Mouse (Mus musculus): ENCODE measurements around the gene Odf2.

Gene Odf2

DNA sequence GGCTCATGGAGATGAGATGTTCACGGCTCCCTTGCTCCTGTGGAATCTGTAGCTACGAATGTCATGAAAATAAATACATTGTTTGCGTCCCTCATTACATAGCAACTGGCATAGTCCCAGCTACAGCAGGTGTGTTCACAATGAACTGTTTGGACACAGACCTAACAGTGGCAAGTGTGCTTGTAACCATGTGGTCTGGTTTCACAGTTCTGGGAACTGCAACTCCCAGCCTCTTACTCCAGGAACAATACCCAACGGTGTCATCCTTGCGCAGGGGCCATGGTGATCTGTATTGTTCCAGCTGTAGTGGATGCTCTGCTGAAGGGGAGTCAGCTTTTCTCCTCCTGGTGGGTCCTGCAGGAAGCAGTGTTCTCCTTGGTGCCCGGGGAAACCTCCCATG, 42.2 kb downstream of the Odf2 start:
- DNase-seq (ENCODE audit: low spot score in 2 of 2), result no peak

DNA sequence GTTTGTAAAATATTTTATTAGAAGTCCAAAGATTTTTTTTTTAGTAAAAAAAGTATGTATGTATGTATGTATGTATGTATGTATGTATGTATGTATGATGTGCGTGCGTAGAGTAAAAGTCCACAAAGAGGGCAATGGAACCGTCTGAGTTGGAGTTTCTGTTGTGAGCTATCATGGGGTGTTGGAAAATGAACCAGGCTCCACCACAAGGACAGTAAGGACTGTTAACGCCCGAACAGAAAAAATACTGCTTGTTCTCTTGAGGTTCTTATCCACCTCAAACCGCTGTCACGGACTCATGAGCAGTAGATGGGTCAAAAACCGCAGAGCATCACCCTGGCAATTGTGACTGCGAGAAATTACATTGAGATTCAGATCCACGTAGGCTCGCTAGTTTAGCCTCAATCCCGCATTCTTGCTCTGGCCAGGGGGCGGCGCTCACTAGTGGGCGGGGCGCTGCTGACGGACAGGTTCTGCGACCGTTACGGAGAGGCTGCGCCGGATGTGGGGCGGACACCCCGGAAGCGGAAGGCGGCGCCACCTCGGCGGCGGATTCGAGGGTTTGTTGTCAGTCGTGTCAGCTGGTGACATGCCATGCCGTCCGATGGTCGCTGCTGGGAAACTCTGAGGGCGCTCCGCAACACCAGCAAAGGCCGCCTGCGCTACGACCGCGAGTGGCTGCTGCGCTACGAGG, 46.0 kb downstream of the Odf2 start, which contains the start of gene Gle1:
Gene Gle1, plus strand, starts transcription at position 521 of the 694 bp plus-strand sequence.
- DNase-seq (ENCODE audit: low spot score in 2 of 2), result peak; percentile 92 to 95

DNA sequence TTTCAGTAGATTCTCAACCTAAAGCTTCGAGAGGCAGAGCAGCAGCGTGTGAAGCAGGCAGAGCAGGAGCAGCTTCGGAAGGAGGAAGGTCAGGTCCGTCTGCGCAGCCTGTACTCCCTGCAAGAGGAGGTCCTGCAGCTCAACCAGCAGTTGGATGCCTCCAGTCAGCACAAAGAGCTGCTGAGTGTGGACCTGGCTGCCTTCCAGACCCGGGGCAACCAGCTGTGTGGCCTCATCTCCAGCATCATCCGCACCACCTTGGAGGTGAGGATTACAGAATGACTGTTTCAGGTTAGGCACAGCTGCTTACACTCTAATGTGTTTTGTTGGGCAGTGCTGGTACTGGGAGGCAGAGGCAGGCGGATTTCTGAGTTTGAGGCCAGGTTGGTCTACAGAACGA, 51.1 kb downstream of the Odf2 start:
- DNase-seq (ENCODE audit: low spot score in 2 of 2), result no peak

DNA sequence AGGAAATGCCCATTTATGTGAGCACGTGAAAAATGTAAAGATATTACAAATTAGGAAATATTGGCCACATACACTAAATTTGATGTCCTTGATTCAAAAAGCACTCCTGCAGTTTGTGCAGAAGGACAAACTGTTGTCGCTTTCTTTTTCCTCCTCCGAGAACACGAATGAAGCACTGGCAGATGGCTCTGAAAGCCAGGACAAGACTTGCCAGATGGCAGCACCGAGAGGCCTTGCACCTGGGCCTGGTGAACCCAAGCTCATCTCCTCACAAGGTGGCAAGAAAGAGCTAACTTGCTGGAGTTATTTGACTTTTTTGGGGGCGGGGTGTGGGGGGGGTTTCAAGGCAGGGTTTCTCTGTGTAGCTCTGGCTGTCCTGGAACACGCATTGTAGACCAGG, 51.8 kb downstream of the Odf2 start:
- no peak for DNase-seq (ENCODE audit: low spot score in 2 of 2)

DNA sequence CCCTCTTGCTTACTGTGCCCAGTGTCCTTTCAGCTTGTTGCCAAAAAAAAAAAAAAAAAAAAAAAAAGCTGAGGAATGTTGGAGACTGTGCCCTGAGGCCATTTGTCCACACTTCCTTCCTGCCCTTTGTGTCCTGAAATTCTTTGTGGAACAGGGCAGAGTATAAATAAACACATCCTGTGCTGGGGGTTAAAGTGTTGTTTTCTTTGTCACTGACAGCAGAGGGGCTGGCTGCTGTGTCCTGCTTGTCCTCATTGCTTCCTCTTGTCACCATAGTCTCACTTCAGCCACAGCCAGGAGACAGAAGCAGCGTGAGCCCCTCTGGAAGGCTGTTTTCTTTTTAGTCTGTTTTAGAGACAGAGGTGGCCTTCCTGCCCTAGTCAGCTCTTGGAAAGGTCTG, 55.7 kb downstream of the Odf2 start:
- DNase-seq (ENCODE audit: low spot score in 2 of 2), result peak; percentile 43 to 76

DNA sequence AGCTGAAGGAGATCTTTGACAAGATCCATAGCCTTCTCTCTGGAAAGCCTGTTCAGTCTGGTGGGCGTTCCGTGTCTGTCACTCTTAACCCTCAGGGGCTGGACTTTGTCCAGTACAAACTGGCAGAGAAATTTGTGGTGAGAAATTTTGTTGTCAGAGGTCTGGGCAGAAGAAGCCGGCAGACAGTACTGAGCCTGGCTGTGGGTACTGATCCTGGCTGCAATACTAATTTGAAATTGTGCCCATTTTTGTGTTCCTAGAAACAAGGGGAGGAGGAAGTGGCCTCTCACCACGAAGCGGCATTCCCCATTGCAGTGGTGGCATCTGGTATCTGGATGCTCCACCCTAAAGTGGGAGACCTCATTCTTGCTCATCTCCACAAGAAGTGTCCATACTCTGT, 59.9 kb downstream of the Odf2 start:
- DNase-seq (ENCODE audit: low spot score in 2 of 2), result no peak

DNA sequence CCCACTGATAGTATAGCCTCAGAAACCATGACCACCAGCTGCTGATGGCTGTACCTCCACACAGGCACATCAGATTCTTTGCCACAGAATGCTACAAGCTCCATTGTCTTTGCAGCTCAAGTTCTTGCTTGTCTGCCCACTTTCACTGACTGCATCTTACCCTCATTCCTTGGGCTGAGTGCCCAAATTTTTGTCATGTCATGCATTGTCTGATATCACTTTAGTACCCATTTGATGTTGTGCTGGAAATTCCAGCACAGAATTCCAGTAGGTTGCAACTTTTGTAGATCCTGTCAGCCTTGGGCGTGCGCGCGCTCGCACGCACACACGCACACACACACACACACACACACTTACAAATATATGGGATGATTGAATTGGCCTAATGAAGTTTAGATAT, 72.2 kb downstream of the Odf2 start:
- DNase-seq (ENCODE audit: low spot score in 2 of 2), result no peak

DNA sequence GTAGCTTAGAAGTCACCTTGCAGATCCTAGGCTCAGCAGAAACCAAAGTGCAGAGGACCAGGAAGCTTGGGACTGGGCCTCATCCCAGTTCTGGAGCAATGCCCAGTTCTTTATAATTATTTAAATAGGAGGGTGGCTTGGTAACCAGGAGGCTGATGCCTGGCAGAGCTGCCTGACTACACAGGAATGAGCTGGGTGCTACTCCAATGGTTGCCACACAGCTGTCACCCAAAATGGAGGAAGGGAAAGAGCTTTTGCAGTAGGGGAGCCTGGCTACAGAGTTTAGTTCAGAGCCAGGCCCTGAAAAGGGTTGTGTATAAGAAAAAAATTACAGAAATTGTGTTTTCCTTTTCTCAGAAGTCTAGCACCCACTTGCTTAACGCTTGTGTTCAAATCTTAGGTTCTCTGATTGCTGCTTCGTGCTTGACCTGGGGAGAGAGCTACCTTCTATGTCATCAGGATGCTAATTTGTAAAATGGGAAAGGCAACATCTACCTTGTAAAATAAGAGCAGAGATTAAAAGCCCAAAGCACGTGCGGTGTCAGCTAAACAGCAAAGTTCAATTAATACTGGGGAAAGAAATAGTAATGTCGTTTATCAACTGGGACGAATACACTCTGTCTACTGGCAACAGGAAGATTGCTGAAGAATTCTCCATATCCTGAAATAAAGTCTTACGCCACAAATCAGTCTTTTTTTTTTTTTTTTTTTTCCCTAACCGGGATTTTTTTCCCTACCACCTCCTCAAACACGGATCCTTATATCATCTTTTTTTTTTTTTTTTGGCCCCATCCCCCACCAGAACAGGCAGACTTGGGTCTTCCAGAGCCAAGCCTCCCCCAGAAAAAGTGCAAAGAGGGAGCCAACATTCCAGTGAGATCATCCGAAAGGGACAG, 75.6 kb downstream of the Odf2 start:
- peak; percentile 55 to 57 for DNase-seq (ENCODE audit: low spot score in 2 of 2)

DNA sequence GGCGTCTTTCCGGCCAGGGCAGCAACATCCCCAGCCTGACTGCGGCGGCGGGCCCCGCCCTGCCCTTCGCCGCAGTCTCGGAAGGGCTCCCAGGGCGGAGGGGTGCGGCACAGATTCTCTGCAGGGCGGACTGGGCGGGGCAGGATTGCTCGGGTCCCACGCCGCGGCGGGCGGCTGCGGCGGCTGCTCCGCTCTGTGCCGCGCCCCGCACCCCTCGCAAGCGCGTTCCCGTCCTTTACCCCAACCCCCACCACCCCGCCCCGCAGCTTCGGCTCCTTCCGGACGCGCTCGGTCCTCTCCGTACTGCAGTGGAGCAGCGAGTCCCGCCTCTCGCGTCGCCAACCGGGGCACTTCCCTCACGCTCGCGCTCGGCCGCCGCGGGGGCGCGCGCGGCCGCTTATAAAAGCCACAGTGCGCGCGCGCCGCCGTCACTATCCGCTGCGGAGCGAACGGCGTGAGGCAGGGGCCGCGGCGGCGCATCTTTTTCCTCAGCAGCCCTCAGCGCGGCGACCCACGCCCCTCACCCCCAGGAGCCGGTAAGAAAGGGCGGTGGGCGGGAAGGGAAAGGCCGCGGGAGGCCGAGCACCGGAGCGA, 76.3 kb downstream of the Odf2 start, which contains the start of gene Sptan1:
Gene Sptan1, plus strand, starts transcription at position 311 of the 594 bp plus-strand sequence.
- DNase-seq (ENCODE audit: low spot score in 2 of 2), result peak; percentile 95 to 96

DNA sequence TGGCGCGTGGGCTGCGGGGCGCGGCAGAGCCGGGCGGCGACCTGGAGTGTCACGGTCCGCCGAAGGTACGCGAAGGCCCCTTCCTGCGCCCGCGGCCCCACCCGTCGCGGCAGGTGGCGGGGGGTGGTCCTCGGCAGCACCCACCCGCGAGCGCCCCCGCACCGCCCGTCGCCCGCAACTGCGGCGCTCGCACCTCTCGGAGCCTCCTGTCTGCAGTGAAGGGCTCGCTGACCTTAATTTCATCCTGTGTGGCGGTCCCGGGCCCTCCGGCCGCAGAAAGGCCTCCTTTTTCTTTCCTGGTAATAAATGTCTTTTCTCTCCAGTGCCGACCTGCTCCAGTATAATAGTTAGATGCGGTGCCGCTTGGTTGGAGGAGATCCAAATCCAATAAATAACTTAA, 76.9 kb downstream of the Odf2 start:
- no peak for DNase-seq (ENCODE audit: low spot score in 2 of 2)

DNA sequence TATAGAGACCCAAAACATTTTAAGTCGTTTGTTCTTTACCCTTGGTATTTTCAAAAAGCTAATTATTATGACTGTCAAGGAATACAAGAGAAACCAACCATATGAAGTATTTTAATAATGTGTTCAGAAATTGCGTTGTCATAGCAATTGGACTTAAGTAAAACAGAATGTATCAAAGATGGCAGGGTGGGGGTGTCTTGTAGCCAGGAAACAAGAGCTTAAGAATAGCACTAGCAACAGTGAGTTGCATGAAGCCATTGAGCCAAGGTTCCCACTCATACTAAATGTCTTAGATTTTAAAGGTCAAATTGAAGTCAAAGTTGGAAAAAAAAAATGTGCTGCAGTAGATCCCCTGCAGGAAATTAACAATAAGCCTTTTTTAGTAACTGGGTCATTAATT, 77.8 kb downstream of the Odf2 start:
- no peak for DNase-seq (ENCODE audit: low spot score in 2 of 2)

DNA sequence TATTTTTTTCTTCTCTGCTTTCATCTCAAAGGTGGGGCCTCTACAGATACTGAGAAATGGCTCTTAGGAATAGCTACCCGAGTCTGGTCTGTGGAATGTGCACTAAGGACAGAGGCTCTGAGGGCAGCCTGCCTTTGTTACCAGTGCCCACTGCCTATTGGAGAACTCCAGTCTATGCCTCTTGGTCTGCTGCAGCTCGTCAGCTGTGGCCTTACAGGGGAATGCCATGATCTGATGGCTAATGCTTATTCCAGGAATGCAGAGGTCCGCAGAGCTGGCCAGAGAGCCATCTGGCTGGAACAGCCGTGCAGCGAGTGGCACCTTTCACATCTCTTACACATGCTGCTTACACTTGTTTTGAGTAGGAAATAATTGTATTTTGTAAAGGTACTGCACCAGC, 78.7 kb downstream of the Odf2 start:
- DNase-seq (ENCODE audit: low spot score in 2 of 2), result no peak

DNA sequence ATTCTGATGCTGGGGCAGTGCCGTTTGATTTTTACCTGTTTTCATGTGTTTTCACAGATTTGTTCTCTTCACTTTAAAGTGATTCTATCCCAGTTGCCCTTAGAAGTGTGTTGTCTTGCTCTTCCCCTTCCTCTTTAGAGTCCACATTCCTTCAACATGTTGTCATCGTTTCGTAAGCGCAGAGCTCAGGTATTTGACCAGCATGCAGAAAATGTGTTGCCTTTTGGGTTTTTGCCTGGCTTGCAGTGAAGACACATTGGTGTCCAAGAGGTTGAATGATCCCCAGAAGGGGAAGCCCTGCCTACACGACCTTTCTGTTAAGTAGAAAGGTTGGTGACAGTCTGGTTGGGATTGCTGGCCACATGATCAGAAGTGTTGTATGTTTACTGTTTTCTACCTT, 79.6 kb downstream of the Odf2 start:
- DNase-seq (ENCODE audit: low spot score in 2 of 2), result no peak

DNA sequence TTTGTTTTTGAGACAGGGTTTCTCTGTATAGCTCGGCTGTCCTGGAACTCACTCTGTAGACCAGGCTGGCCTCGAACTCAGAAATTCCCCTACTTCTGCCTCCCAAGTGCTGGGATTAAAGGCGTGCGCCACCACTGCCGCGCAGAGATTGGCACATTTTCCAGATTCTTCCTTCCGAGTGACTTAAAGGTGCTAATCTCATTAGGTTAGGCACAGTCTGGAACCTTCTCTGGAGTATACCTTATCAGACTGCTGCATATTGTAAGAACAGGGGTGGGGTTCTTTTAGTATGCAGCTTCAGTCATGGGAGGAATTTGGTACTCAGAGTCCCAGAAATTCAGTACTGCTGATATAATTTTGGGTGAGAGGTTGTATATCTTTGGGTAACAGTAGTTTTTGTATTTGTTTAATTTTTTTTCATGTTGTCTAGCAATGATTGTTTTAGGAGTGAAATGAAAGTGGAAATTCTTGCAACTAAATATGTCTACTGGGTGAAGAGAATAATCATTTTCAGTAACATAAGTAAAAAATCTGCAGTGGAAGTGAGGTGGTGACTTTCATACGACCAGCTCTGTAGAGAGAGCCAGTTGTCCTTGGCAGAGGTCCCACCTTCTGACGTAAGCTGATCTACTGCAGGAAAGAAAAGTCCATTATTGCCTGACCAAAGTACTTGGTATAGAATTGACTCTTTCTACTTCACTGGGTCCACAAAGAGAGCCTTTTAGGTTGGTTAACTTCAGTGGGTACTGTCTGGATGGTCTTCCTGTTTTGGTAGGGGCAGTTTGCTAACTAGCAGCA, 83.0 kb downstream of the Odf2 start:
- DNase-seq (ENCODE audit: low spot score in 2 of 2), result peak; percentile 65 to 83

DNA sequence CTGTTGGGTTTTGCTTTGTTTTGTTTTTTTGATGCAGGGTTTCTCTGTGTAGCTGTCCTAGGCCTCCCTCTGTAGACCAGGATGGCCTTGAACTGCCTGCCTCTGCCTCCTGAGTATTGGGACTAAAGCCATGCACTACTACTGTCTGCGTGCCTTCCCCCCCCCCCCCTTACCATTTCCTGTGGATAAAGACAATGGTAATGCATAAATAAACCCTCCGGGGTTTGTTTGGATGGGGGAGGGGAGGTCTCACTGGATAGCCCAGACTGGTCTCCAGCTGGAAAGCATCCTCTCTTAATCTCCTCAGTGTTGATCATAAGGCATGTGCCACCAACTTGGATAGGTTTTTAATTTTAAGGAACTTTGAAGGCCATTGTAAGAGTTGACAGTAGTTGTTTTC, 84.5 kb downstream of the Odf2 start:
- DNase-seq (ENCODE audit: low spot score in 2 of 2), result no peak

DNA sequence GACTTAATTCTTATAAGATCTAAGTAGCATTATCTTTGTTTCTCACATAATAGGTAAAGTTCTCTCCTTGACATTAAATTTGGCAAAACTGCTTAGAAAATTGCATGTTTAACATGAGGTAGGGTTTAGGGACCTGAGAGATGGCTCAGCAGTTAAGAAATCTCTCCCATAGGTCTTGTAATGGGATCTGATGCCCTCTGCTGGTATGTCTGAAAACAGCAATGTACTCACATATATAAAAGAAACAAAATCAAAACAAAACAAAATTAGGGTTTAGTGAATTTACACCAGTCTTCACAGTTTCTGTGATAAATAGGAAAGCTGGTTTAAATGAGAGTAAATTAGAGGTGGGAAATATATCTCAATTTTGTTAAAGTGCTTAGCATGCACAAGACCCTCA, 88.3 kb downstream of the Odf2 start:
- peak in 1 of 2 experiments; percentile 36 for DNase-seq (ENCODE audit: low spot score in 2 of 2)

DNA sequence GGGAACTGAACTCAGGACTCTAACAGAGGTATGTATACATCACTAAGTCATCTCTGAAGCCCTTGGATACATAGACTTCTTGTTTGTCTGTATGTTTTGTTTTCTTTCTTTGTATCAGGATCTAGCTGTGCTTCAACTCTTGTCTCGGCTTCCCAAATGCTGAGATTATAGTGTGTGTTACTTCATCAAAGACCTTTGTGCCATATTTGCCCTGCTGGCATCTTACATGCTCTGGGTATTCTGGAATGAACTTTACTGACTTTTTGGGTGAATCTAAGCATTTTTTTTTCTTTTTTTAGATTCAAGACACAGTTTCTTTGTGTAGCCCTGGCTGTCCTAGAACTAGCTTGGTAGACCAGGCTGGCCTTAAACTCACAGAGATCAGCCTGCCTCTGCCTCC, 91.6 kb downstream of the Odf2 start:
- no peak for DNase-seq (ENCODE audit: low spot score in 2 of 2)

Measured in heart, adult 9 months (tissue).